Mouse (Mus musculus): ENCODE results near the gene Slc24a4. TPM values are rescaled to one million over a fixed set of nuclear protein-coding genes. Genes with fewer than 3 reads are reported as not detected.

Gene Slc24a4
- 0.26 TPM for polyA plus RNA-seq (2014; fragmentation: Illumina TruSeq; extraction: RNeasy Lipid Tissue Mini Kit (QIAGEN cat#74804))

GRCm38 (mm10) chr12:102128081-102128790 is at the start of gene Slc24a4:
TSS of gene Slc24a4 (plus strand) at chr12:102128733.

GRCm38 (mm10) chr12:102282763-102283482 is 154.4 kb downstream of the Slc24a4 start, which contains the start of gene Rin3:
TSS of gene Rin3 (plus strand) at chr12:102283048.

Other genes starting within 250 kb of the Slc24a4 start
- gene Trip11, start 215.5 kb upstream of the Slc24a4 start, polyA plus RNA-seq (2014; fragmentation: Illumina TruSeq; extraction: RNeasy Lipid Tissue Mini Kit (QIAGEN cat#74804)), result 53.7 TPM
- 41.3 TPM for gene Atxn3, start 170.5 kb upstream of the Slc24a4 start, polyA plus RNA-seq (2014; fragmentation: Illumina TruSeq; extraction: RNeasy Lipid Tissue Mini Kit (QIAGEN cat#74804))
- gene Cpsf2, start 152.7 kb upstream of the Slc24a4 start, polyA plus RNA-seq (2014; fragmentation: Illumina TruSeq; extraction: RNeasy Lipid Tissue Mini Kit (QIAGEN cat#74804)), result 53.4 TPM
- gene Rin3, start 154.3 kb downstream of the Slc24a4 start, polyA plus RNA-seq (2014; fragmentation: Illumina TruSeq; extraction: RNeasy Lipid Tissue Mini Kit (QIAGEN cat#74804)), result 0.31 TPM